Mouse (Mus musculus) myocyte (in vitro differentiated cells): ENCODE measurements at regions not wholly inside any gene's neighbourhood (a gene's known extent, or its start where the extent isn't known, plus 50 kb on each side); places are given as distances from the start of the nearest gene placed in this dataset.
"Not testable (repeated sequence)": the region's sequence is repeated elsewhere in the genome, so short reads cannot be mapped to it uniquely, and the experiment has no call there.

Experiments used
- H3K27me3 ChIP-seq: one replicate; pipeline ENCODE4 v1.6.1; 2011; ENCODE audit not compliant: control insufficient read depth, insufficient read depth, insufficient read length
- H3K36me3 ChIP-seq: one replicate; pipeline ENCODE4 v1.6.1; 2011; ENCODE audit not compliant: control insufficient read depth, insufficient read depth
- H3K4me2 ChIP-seq: one replicate; pipeline ENCODE4 v1.6.1; 2011; ENCODE audit warnings: low read depth, control low read depth
- H3K4me3 ChIP-seq: one replicate; pipeline ENCODE4 v1.5.1; 2011; ENCODE audit warnings: mild to moderate bottlenecking, control low read depth, moderate library complexity
- H3K79me2 ChIP-seq: one replicate; pipeline ENCODE4 v1.6.1; 2011; ENCODE audit not compliant: control insufficient read depth, insufficient read depth
- H3ac ChIP-seq: one replicate; pipeline ENCODE4 v1.6.1; 2011; ENCODE audit not compliant: control insufficient read depth, insufficient read length
- CEBPB ChIP-seq: IDR thresholded peaks from 2 replicates; pipeline ENCODE4 v1.6.1; 2011; ENCODE audit warnings: mild to moderate bottlenecking, moderate library complexity; ENCODE audit not compliant: poor library complexity, insufficient read depth, severe bottlenecking
- E2F4 ChIP-seq: IDR thresholded peaks from one replicate; pipeline ENCODE4 v1.6.1; 2011; ENCODE audit warnings: mild to moderate bottlenecking, control low read depth, moderate library complexity; ENCODE audit not compliant: insufficient read depth
- MAX ChIP-seq: IDR thresholded peaks from one replicate; pipeline ENCODE4 v1.6.1; 2011; ENCODE audit warnings: low read depth, mild to moderate bottlenecking, control low read depth
- MYOD1 ChIP-seq, 3 experiments: IDR thresholded peaks; one replicate each; pipeline ENCODE4 v1.6.1; 2011; ENCODE audit warnings: control low read depth in 2 of 3, low read depth in 2 of 3, mild to moderate bottlenecking in 2 of 3, moderate library complexity in 1 of 3; ENCODE audit not compliant: insufficient read length in 2 of 3, control insufficient read depth in 1 of 3
- MYOG ChIP-seq, 3 experiments: IDR thresholded peaks; one replicate each; pipeline ENCODE4 v1.6.1; 2011; ENCODE audit warnings: control low read depth in 2 of 3, low read depth in 2 of 3, mild to moderate bottlenecking in 2 of 3; ENCODE audit not compliant: insufficient read length in 2 of 3, control insufficient read depth in 1 of 3, insufficient read depth in 1 of 3
- POLR2A ChIP-seq: IDR thresholded peaks from one replicate; pipeline ENCODE4 v1.6.1; 2011; ENCODE audit warnings: low read depth, mild to moderate bottlenecking, control low read depth, moderate library complexity; ENCODE audit not compliant: insufficient read length
- POLR2AphosphoS2 ChIP-seq: IDR thresholded peaks from one replicate; pipeline ENCODE4 v1.6.1; 2011; ENCODE audit warnings: low read depth, control low read depth; ENCODE audit not compliant: insufficient read length
- REST ChIP-seq: IDR thresholded peaks from one replicate; pipeline ENCODE4 v1.6.1; 2011; ENCODE audit warnings: mild to moderate bottlenecking, control low read depth, moderate library complexity; ENCODE audit not compliant: insufficient read depth, insufficient read length
- SRF ChIP-seq: IDR thresholded peaks from one replicate; pipeline ENCODE4 v1.6.1; 2011; ENCODE audit warnings: low read depth; ENCODE audit not compliant: control insufficient read depth, insufficient read length
- TCF12 ChIP-seq: IDR thresholded peaks from one replicate; pipeline ENCODE4 v1.6.1; 2011; ENCODE audit warnings: mild to moderate bottlenecking, control low read depth; ENCODE audit not compliant: poor library complexity, insufficient read depth, severe bottlenecking
- TCF3 ChIP-seq: IDR thresholded peaks from one replicate; pipeline ENCODE4 v1.6.1; 2011; ENCODE audit warnings: low read depth, control low read depth; ENCODE audit not compliant: insufficient read length
- USF1 ChIP-seq: IDR thresholded peaks from one replicate; pipeline ENCODE4 v1.6.1; 2011; ENCODE audit warnings: low read depth, mild to moderate bottlenecking, control low read depth, moderate library complexity

- Histone ChIP-seq H3K27me3 (no peaks in the 10 kb centered on the region), H3K4me2 (no peak overlapping the region), H3K4me3 (no peak overlapping the region), H3K36me3 (no peaks in the 10 kb centered on the region), H3K79me2 (no peaks in the 10 kb centered on the region), H3ac (no peak overlapping the region)
- TF ChIP-seq TCF12 (no peak), TCF3 (no peak), POLR2A (no peak), REST (no peak), MAX (no peak), POLR2AphosphoS2 (no peak), SRF (no peak), E2F4 (no peak), CEBPB (no peak), MYOG (IDR thresholded peaks at IDR 0.05; ENCODE audit: control insufficient read depth in 1 of 3, insufficient read depth in 1 of 3, insufficient read length in 2 of 3, low read depth in 2 of 3) (no peak), USF1 (no peak), MYOD1 (IDR thresholded peaks at IDR 0.05; ENCODE audit: control insufficient read depth in 1 of 3, insufficient read length in 2 of 3, low read depth in 2 of 3) (no peak)
Observed at GRCm38 (mm10) chr3:137267752-137268151, 73.1 kb upstream of the Emcn start.

DNA sequence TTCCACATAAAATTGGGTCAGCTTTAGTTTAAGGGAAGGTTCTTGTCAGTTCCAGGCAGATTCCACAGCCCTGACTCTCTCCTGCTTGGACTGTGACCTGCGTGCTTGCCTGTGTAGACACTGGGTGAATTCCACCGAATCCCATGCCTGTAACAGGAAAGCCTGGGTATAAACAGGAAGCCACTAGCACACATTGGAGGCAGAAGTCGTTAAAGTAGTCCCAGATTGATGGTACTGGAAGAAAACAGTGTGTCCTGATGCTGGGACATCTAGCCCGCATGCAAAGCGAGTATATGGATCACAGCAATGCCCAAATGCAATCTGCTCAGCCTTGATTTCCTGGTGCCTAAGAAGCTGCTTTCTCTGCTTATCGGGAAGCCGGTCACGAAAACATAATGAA lies 65.4 kb upstream of the Emcn start:
- TF ChIP-seq MYOD1 (IDR thresholded peaks at IDR 0.05; ENCODE audit: control insufficient read depth in 1 of 3, insufficient read length in 2 of 3, low read depth in 2 of 3) (no peak), CEBPB (no peak), TCF12 (no peak)
- Histone ChIP-seq H3ac (no peak overlapping the region), H3K36me3 (no peaks in the 10 kb centered on the region), H3K4me2 (no peak overlapping the region), H3K79me2 (no peaks in the 10 kb centered on the region), H3K27me3 (no peaks in the 10 kb centered on the region), H3K4me3 (no peak overlapping the region)

GRCm38 (mm10) chr3:137279284-137279683 lies 61.6 kb upstream of the Emcn start:
- no peak overlapping the region for H3K4me2 ChIP-seq
- H3ac ChIP-seq = no peak overlapping the region
- no peaks in the 10 kb centered on the region for H3K27me3 ChIP-seq
- no peaks in the 10 kb centered on the region for H3K36me3 ChIP-seq
- H3K79me2 ChIP-seq = no peaks in the 10 kb centered on the region
- H3K4me3 ChIP-seq = no peak overlapping the region
- TF ChIP-seq USF1 (no peak), CEBPB (no peak), SRF (no peak), MYOG (IDR thresholded peaks at IDR 0.05; ENCODE audit: control insufficient read depth in 1 of 3, insufficient read depth in 1 of 3, insufficient read length in 2 of 3, low read depth in 2 of 3) (no peak), MYOD1 (IDR thresholded peaks at IDR 0.05; ENCODE audit: control insufficient read depth in 1 of 3, insufficient read length in 2 of 3, low read depth in 2 of 3) (no peak), TCF3 (no peak), POLR2A (no peak), REST (no peak), TCF12 (no peak), POLR2AphosphoS2 (no peak), MAX (no peak), E2F4 (no peak)

DNA sequence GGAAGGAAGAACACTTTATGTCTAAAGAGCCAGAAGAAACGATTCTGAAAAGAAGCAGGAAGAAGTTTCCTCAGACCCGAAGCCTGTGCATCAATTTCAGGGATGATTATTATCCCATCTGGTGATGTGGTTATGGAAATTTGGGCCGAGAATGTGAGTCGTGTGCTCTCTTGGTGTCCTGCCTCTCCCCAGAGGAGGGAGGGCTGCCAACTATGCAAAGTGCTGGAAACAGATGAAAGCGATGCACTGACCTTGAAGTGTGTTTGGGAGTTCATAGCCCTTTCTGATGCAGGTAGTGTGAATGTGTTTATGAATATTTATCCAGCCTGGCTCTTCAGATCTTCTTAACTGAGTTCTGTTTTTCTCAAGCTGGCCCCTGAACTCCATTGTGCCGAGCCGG lies 59.8 kb upstream of the Emcn start:
- H3K27me3 ChIP-seq = no peaks in the 10 kb centered on the region
- TF ChIP-seq MYOD1 (IDR thresholded peaks at IDR 0.05; ENCODE audit: control insufficient read depth in 1 of 3, insufficient read length in 2 of 3, low read depth in 2 of 3) (no peak), E2F4 (no peak), POLR2A (no peak), POLR2AphosphoS2 (no peak), CEBPB (no peak), TCF12 (no peak), REST (no peak), TCF3 (no peak), MYOG (IDR thresholded peaks at IDR 0.05; ENCODE audit: control insufficient read depth in 1 of 3, insufficient read depth in 1 of 3, insufficient read length in 2 of 3, low read depth in 2 of 3) (no peak), SRF (no peak), USF1 (no peak), MAX (no peak)
- H3ac ChIP-seq = no peak overlapping the region
- no peaks in the 10 kb centered on the region for H3K36me3 ChIP-seq
- no peak overlapping the region for H3K4me2 ChIP-seq
- H3K4me3 ChIP-seq = no peak overlapping the region
- H3K79me2 ChIP-seq = no peaks in the 10 kb centered on the region

DNA sequence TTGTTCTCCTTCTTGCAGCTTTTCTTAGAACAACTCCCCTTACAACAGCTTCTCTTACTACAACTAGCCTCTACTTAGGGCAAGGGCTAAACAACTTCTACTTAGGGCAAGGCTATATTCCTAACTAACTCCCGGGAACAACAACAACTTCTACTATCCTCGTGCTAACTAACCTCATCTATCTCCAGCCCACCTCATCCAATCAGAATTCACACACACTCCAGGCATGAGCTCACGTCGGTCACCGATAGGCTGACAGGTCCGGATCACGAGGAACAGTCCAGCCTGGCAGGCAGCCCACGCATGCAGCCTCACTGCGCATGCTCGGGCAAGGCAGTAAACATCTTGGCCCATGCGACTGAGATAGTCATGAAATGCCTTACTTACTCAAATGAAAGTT lies 53.3 kb upstream of the Emcn start:
- H3K36me3 ChIP-seq, H3K4me3 ChIP-seq, H3ac ChIP-seq, H3K27me3 ChIP-seq, H3K4me2 ChIP-seq, H3K79me2 ChIP-seq: not testable (repeated sequence)
